Mouse (Mus musculus) C2C12 (cell line): Measurements from ENCODE around the gene Csnk2b. TPM values are rescaled to one million over a fixed set of nuclear protein-coding genes. Genes with fewer than 3 reads are reported as not detected.

Experiments used
- H3K27me3 ChIP-seq: one replicate; pipeline ENCODE4 v1.6.1; 2011; ENCODE audit not compliant: control insufficient read depth, insufficient read depth, insufficient read length
- H3K36me3 ChIP-seq: one replicate; pipeline ENCODE4 v1.6.1; 2011; ENCODE audit not compliant: control insufficient read depth, insufficient read depth
- H3K4me3 ChIP-seq: one replicate; pipeline ENCODE4 v1.5.1; 2011; ENCODE audit warnings: mild to moderate bottlenecking, control low read depth; ENCODE audit not compliant: poor library complexity, insufficient read depth, severe bottlenecking
- H3K79me2 ChIP-seq: one replicate; pipeline ENCODE4 v1.6.1; 2011; ENCODE audit not compliant: control insufficient read depth, insufficient read depth
- H3K79me3 ChIP-seq: one replicate; pipeline ENCODE4 v1.6.1; 2011; ENCODE audit warnings: low read depth, control low read depth
- H3ac ChIP-seq: one replicate; pipeline ENCODE3; 2011; ENCODE audit warnings: low read depth; ENCODE audit not compliant: control insufficient read depth, insufficient read length
- CEBPB ChIP-seq: IDR thresholded peaks from one replicate; pipeline ENCODE4 v1.6.1; 2011; ENCODE audit warnings: low read depth, mild to moderate bottlenecking, control low read depth, moderate library complexity
- CTCF ChIP-seq: IDR thresholded peaks from one replicate; pipeline ENCODE4 v1.5.1; 2011; ENCODE audit not compliant: control insufficient read depth, insufficient read depth, insufficient read length
- FOSL1 ChIP-seq: IDR thresholded peaks from one replicate; pipeline ENCODE4 v1.8.0; 2011; ENCODE audit warnings: mild to moderate bottlenecking, low read length; ENCODE audit not compliant: poor library complexity, insufficient read depth, severe bottlenecking
- MAX ChIP-seq: IDR thresholded peaks from one replicate; pipeline ENCODE4 v1.6.1; 2011; ENCODE audit warnings: mild to moderate bottlenecking, control low read depth
- MYOD1 ChIP-seq: IDR thresholded peaks from one replicate; pipeline ENCODE4 v1.6.1; 2011; ENCODE audit warnings: low read depth; ENCODE audit not compliant: control insufficient read depth, insufficient read length
- MYOG ChIP-seq: IDR thresholded peaks from one replicate; pipeline ENCODE4 v1.6.1; 2011; ENCODE audit not compliant: control insufficient read depth, insufficient read length; ENCODE audit errors: extremely low read depth
- USF1 ChIP-seq: IDR thresholded peaks from one replicate; pipeline ENCODE4 v1.6.1; 2011; ENCODE audit warnings: low read depth, mild to moderate bottlenecking, control low read depth, moderate library complexity
- polyA plus RNA-seq: library from polyadenylated mRNA; unstranded; fragments of >200 nt; fragmentation: generic; extraction: Trizol; gene quantifications from one replicate; pipeline ENCODE4 v1.2.1, GENCODE M21; 2012; ENCODE audit warnings: missing spikeins

Csnk2b gene
- polyA plus RNA-seq, 1 experiment: 300 TPM

DNA sequence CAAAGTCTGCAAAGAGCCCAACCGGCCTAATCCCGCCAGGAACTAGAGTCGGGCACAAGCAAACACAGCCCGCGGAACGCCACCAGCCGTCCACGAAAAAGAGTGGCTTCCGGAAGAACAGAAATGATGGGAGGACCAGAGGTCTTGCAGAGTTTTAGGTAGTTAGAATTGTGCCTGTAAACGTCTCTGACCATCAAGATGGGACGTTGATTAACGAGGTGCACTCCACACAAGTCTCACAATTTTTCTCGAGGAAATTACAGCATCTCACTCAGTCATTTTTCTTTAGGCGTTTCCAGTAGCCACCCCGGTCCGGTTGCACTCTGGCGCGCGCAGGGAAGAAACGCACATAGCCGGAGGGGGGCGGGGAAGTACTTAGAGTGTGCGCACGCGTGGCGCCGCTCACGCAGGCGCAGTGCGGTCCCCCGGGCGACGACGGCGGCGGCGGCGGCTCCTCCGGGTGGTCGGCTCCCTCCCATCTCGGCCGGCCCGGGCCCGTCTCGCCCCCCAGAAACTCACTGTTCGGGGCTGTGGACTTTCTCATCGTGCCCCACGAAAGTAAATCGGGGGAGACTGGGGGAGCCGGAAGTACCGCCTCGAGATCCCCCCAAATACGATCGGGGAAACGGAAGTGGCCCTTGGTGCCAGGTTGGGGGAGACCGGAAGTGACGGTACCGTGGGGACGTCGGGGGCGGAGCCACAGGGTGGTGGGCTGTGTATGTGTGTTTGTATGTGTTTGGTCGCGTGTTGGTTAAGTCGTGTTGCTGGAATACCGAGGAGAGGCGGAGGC is 13.1 kb upstream of the Csnk2b start, which contains the start of gene Bag6:
Bag6 (plus strand) TSS at position 378 of the 790 bp plus-strand sequence.
- peaks cover 15% of the 10 kb centered on the region for H3K36me3 ChIP-seq
- peaks cover 47% of the 10 kb centered on the region for H3K79me2 ChIP-seq
- peak; percentile 99 for TF ChIP-seq MAX
- TF ChIP-seq CEBPB: no peak
- TF ChIP-seq FOSL1: no peak
- H3ac ChIP-seq: peak within 1 kb of the TSS; percentile 70
- peak within 1 kb of the TSS; percentile 81 for H3K4me3 ChIP-seq
- H3K79me3 ChIP-seq: peaks cover 43% of the 10 kb centered on the region
- H3K27me3 ChIP-seq: no peaks in the 10 kb centered on the region

DNA sequence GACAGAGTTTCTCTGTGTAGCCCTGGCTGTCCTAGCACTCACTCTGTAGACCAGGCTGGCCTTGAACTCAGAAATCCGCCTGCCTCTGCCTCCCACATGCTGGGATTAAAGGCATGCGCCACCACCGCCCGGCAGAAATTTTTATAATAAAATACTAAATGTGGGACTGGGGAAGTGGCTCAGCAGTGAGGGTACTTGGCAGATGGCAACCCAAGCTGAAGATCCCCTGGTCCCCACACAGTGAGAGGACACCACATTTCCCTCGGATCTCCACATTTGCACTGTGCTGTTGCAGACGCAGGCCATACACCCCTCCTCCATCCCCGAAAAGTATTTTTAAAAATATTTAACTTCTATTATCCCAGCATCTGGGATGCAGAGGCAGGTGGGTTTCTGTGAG is 11.7 kb upstream of the Csnk2b start:
- no peak overlapping the region for H3K4me3 ChIP-seq
- H3K79me2 ChIP-seq: peaks cover 40% of the 10 kb centered on the region
- no peaks in the 10 kb centered on the region for H3K27me3 ChIP-seq
- no peak overlapping the region for H3ac ChIP-seq
- TF ChIP-seq CEBPB (no peak), CTCF (no peak), FOSL1 (no peak), MYOD1 (no peak), MYOG (no peak), MAX (no peak), USF1 (no peak)
- peaks cover under 1% of the 10 kb centered on the region for H3K36me3 ChIP-seq
- peaks cover 30% of the 10 kb centered on the region for H3K79me3 ChIP-seq

DNA sequence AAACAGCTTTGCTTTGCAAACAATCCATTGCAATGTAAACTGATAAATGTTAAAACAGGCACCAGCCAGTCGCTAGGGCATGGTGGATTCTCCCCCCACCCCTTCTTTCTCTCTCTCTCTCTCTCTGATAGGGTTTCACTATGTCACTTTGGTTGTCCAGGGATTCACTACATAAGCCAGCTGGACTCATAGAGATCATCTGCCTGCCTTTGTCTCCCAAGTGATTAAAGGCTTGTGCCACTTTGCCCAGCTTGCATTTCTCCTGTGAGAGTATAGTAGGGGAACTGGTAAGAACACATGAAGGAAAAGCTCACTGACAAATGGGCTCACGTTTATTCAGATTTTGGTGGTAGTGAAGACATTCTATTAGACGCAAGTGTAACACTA is 10.3 kb upstream of the Csnk2b start:
- Histone ChIP-seq H3K36me3 (peaks cover 5% of the 10 kb centered on the region), H3K4me3 (no peak overlapping the region), H3K27me3 (no peaks in the 10 kb centered on the region), H3ac (no peak overlapping the region), H3K79me2 (peaks cover 40% of the 10 kb centered on the region), H3K79me3 (peaks cover 27% of the 10 kb centered on the region)
- TF ChIP-seq MYOG: no peak
- TF ChIP-seq MYOD1: no peak
- no peak for TF ChIP-seq CTCF
- TF ChIP-seq USF1: no peak
- TF ChIP-seq MAX: no peak
- TF ChIP-seq CEBPB: no peak
- no peak for TF ChIP-seq FOSL1

DNA sequence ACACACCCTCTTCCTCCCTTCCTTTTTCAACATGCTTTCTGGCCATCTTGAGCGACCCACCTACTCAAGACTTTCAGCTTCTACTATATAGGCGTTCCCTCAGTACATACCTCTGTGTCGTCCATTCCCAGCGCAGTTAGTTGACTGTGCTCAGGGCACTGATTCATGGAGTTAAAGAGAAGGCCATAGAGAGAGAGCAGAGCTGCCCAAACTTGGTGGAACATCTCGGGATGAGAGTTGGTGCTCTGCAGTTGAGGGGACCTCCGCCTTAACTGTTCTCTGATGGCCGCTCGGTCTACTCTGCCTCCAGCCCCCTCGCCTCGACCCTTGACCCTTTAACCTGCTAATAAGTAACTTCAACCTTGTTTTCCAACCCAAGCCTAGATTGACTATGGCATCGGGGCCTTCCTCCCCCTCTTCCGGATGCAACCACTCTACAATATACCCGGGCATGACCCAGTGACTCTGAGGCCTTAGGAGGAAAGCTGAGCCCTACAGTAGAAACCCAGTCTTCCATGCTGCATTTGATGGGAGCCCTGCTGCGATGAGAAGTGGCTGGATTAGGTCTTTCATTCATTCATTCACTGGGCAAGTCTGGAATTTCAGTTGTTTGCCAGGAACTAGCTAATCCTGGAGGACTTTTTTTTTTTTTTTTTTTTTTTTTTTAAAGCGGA is 9.8 kb upstream of the Csnk2b start, which contains the start of gene Apom:
Apom (minus strand) TSS at position 551 of the 674 bp plus-strand sequence.
- H3K79me3 ChIP-seq: peaks cover 27% of the 10 kb centered on the region
- H3K4me3 ChIP-seq: no peak within 1 kb of the TSS
- H3K36me3 ChIP-seq: peaks cover 5% of the 10 kb centered on the region
- TF ChIP-seq CEBPB: no peak
- TF ChIP-seq MYOD1: no peak
- TF ChIP-seq MYOG: no peak
- TF ChIP-seq FOSL1: no peak
- TF ChIP-seq CTCF: no peak
- no peak for TF ChIP-seq MAX
- H3K79me2 ChIP-seq: peaks cover 40% of the 10 kb centered on the region
- no peak within 1 kb of the TSS for H3ac ChIP-seq
- no peaks in the 10 kb centered on the region for H3K27me3 ChIP-seq

DNA sequence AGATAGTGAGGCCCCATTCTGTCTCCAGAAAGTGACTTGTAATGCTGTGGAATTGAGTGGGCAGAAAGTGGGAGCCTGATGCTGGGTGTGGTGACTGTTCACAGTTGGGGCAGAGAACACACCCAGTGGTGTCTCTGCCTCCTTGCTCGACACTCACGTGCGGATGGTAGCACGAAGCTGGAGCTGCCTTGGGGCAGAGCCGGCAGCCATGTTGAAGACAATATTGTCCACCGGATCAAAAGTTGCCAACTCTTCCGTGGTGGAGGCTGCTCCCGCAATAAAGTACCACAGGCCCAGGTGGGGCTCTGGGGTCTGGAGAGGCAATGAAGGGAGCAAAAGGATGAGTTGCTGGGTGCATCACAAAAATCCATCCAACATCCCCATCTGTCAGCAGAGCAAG is 9.2 kb upstream of the Csnk2b start:
- Histone ChIP-seq H3K4me3 (no peak overlapping the region), H3K79me3 (peaks cover 23% of the 10 kb centered on the region), H3ac (no peak overlapping the region), H3K36me3 (peaks cover 5% of the 10 kb centered on the region), H3K79me2 (peaks cover 40% of the 10 kb centered on the region), H3K27me3 (no peaks in the 10 kb centered on the region)
- TF ChIP-seq MYOD1 (no peak), USF1 (no peak), CEBPB (no peak), CTCF (no peak), MAX (no peak), MYOG (no peak), FOSL1 (no peak)

DNA sequence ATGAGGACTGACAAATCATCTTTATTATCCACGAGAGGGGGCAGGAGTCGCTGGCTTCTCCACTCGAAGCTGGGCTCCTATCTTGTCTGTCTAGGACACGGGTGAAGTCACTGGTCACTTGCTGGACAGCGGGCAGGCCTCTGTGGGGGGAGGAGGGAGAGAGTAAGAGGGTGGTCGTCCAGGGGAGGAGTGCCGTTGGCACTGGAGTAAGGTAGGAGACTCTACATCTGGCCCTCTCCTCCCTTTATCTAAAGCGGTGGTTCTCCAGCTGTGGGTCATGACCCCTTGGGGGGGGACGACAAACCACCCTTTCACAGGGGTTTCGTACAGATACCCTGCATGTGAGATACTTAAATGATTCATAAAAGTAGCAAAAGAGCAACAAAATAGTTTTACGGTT is 7.1 kb upstream of the Csnk2b start:
- Histone ChIP-seq H3K79me2 (peaks cover 34% of the 10 kb centered on the region), H3ac (no peak overlapping the region), H3K4me3 (no peak overlapping the region), H3K79me3 (peaks cover 21% of the 10 kb centered on the region), H3K36me3 (peaks cover 6% of the 10 kb centered on the region), H3K27me3 (no peaks in the 10 kb centered on the region)
- TF ChIP-seq MYOG: no peak
